Mouse (Mus musculus): ENCODE data around the gene Wdr78.

DNA sequence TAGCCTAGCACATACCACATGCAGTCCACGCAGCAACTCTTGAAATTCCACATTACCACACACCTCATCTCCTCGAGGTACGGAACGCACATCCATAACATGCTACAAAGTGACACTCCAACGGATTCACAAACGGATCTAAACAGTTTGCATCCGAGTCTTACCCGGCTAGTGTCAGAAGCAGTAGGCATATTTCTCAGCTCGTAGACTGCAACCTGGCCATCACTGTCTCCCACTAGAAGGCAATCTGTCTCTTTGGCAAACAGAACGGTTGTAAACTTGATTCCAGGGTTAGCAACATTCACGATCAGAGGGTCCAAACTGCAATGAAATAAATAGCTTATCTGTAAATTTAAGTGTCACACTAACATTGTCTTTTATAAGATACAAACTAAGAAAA is 66.3 kb downstream of the Wdr78 start:
- TF ChIP-seq CTCF (conservative IDR thresholded peaks at IDR 0.05; ENCODE audit: insufficient read depth, insufficient read length, low read depth, low read length): no peak
- no peak for TF ChIP-seq POLR2A (IDR thresholded peaks at IDR 0.05; ENCODE audit: low read depth, low read length)

All from kidney, adult 2 months (tissue).